Mouse (Mus musculus) T-helper 17 cell (primary cell): Measurements from ENCODE around the gene Golga2.

ENCODE experiments used
- in situ Hi-C, 2 experiments: fragments of 300-600 bp; cut with MboI, MseI; formaldehyde crosslinking; loops; 1 replicate in 1 of 2; 2 replicates in 1 of 2; pipeline ENCODE4 v1.15.1; 2025; ENCODE audit warnings: high pct_unique_total_duplicates in 2 of 2

The Golga2 gene

DNA sequence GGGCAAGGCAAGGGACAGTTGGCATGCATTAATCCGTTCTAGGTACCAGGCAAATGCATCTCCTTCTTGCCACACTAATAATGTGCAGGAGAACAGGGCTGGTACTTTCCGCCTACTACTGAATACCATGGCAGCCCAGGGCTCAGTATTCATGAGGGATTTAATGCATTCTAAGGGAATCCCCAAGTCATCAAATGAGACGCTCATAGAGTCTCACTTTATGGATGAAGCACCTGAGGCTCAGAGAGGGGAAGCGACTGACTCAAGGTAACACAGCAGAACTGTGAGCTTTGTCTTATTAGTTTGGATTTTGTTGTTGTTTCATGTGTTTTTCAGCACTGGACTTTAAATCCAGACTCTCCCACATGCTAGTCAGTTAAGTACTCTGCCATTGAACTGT, 54.9 kb downstream of the Golga2 start:
- in situ Hi-C loops, result no loop called here

DNA sequence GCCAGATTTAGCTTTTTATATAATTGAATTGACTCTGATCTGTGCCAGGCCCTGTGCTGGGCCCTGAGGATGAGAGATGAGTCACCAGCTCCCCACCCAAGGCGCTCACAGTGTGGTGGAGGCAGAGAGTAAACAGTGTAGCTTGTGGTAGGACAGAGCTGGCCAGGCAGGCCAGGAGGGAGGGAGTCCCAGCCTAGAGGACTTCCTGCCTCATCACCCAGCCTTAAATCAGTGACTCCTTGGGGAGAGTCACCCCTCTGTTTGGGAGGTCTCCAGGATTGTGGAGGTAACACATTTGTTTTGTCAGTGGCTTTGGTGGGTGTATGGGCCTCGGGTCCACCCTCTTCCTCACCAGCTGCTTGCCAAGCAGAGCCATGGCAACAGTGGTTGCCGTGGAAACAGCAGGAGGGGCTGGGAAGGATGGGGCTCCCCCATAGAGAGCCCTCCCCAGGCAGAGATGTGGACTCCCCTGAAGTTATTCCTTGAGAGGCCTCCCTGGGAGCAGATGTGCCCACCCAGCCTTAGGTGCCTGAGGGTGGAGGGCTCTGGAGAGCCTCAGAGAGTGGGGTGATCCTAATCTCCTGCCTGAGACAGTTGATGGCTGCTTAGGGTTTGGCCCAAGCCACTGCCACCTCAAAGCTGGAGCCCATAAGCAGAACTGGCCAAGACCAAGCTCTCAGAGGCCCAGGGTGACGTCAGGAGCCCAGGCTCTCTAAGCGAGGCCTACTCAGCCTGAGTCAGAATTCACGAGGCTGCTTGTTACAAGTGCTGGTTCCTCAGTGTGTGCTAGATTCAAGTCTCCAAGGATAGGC, 55.6 kb downstream of the Golga2 start:
- in situ Hi-C loops, result no loop called here

DNA sequence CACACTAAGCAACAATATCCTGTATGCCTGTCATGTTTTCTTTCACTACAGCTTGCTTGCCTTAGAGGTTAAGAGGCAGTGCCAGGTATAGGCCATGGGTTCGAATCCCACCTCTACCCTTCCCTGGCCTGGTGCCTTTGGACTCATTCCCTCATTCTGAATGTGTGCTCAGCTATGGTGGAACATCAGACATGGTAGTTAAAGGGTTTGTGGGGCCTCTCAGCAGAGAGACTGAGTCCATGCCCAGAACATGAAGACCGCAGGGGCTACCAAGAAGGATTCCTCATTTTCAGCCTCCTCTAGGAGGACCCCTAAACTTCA, 56.1 kb downstream of the Golga2 start:
- in situ Hi-C loops, result no loop called here

DNA sequence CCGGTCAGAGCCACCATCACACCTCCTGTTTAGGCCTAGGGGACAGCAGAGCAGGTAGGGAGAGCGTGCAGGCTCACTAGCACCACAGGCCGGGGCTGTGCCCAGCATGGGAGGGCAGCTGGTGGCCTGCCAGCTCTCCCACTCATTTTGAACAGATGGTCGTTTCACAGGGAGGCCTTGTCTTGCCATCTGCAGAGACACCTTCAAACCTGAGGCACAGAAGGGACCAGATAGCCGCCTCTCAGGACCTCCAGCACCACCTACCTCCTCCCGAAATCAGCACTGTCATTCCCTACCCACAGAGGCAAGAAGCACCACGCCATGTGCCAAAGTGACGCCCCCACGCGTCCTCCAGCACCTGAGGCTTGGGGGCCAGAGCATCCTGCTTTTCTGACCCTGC, 56.9 kb downstream of the Golga2 start:
- in situ Hi-C loops, result no loop called here

DNA sequence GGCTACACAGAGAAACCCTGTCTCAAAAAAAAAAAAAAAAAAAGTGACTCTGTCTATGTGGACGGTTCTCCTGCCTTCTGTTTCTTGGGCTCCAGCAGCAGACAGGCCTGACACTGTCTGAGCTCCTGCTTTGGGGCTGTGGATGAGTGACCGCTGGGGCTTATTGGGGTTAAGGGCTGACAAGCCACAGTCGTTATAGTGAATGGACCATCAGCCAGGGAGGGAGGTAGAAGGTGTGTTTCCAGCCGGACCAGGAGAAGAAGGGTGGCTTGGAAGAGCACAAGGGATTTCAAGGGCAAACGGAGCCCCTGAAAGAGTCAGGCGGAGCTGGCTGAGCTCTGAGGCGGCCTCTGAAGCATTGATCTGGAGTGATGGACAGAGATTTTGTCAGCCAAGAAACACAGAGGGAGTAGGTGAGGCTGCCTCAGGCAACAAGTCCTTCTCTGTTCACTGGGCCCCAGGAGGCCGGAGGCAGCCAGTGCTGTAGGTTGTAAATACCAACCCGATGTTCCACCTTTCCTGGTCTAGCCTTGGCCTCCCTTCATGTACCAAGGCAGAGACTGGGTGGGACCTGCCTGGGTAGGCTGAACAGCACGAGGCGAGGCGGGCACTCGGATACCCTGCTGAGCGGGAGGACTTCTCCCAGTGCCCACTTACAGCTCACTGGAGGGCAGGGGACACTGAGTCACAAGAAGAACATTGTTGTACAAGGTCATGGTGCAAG, 57.6 kb downstream of the Golga2 start:
- in situ Hi-C loops, result loop anchor here in 1 of 2 experiments (5.0 kb wide), 1 partner anchor 37 kb away; no protein-coding TSS in a partner anchor

DNA sequence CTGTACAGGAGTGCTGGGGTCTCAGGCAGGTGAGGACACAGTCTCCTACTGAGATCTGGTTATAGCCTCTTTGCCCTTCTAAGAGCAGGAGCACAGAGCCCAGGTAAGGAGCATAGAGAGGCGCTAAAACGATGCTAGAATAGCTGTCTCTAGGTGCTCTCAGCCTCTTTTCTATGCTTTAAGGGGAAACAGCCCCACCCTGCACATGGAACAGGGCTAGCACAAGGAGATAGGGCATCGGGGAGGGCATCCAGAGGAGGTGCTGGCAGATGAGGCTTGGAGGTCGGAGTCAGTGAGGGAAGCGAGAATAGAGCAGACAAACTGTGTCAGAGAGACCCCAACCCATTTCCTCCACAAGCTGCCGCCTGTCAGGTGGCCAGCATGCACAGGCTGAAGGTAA, 59.8 kb downstream of the Golga2 start:
- in situ Hi-C loops, result loop anchor here in 1 of 2 experiments (5.0 kb wide), 1 partner anchor 40 kb away; no protein-coding TSS in a partner anchor

DNA sequence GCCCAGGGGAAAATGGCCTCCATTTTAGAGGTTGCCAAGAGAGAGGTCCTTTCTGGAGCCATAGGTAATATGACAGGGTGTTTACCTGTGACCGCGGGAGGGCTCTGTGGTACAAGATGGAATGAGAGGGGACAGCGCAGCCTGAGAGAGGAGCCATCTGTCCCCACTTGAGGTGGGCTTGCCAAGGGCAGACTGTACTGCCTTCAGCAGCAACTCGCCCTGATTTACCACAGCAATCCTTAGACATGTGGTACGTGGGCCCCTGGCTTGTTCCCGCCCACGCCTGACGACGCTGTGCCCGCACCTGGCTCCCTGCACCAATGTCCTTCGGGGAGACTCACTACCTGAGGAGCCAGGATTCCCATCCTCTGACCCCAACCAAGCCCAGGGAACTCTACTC, 61.1 kb downstream of the Golga2 start:
- in situ Hi-C loops, result loop anchor here in 1 of 2 experiments (5.0 kb wide), 1 partner anchor 41 kb away; no protein-coding TSS in a partner anchor

DNA sequence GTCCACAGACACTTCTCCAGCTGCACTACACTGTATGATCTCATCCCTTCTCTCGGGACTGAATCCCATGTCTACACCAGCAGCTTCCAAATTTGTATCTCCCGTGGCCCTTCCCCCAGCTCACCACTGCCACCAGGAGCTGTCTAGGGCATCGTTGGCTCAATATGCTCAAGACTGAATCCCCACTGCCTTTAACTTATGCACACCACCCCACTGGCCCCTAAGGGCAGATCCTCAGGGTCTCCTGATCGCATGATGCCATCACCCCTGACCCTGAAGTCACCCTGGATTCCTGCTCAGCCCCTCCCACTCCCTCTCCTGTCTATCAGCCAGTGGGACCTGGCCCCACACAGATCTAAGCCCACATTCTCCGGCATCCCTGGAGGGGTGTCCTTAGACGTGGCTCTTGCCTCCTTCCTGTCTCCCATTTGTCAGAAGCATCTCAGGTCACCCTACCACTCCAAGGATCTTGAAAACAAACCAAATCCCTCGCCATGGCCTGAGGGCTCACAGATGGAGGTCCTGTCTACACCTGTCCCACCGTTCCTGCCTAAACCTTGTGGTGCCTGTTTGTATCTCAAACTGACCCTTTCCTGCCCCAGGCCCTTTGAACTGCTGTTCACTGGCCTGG, 62.6 kb downstream of the Golga2 start:
- in situ Hi-C loops, result loop anchor here in 1 of 2 experiments (5.0 kb wide), 1 partner anchor 42 kb away; no protein-coding TSS in a partner anchor

DNA sequence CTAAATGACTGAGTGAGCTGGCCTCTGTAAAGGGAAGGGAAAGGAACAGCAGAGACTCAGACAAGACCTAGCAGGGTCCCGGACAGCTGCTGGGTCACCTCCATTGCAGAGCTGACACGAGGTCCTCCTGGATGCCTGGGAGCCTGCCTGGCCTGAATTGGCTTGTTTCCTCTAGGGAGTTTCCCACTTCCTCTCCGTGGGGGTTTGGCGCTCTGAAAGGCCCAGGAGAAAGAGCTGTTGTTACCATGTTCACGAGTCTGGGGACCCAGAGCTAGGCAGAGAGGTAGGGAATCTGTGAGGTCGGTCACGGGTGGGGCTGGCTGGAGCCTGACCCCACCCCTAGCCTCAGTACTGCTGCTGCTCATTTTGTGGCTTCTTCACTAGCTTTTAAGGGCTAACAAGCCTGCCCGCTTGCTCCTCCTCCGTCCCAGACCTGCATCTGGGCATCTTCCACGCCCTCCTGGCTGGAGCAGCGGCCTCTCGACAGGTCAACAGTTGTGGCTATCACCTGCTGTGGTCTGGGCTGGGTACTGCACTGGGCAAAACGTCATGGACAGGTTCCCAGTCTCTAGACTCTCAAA, 63.4 kb downstream of the Golga2 start:
- in situ Hi-C loops, result no loop called here

DNA sequence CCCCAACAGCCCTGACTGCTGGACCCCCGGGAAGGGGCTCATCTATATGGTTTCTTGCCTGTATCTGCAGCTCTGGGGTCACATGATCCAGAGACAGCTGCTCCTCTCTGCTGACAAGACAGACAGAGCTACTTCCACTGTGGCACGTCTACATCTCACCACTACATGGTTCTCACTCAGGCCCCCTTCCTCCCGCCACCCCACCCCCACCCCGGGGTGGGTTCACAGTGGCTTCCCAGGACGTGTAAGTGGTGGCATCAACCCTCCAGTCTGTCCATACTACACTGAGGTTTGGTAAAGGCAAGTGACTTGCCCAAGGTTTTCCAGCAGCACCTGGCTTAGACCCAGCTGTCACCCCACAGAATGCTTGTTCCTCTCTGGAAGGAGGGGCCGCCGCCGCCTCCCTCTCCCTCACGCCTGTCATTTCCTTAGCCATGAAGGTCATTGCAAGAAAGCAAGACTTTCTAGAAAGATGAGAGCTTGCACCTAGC, 64.3 kb downstream of the Golga2 start:
- in situ Hi-C loops, result no loop called here

DNA sequence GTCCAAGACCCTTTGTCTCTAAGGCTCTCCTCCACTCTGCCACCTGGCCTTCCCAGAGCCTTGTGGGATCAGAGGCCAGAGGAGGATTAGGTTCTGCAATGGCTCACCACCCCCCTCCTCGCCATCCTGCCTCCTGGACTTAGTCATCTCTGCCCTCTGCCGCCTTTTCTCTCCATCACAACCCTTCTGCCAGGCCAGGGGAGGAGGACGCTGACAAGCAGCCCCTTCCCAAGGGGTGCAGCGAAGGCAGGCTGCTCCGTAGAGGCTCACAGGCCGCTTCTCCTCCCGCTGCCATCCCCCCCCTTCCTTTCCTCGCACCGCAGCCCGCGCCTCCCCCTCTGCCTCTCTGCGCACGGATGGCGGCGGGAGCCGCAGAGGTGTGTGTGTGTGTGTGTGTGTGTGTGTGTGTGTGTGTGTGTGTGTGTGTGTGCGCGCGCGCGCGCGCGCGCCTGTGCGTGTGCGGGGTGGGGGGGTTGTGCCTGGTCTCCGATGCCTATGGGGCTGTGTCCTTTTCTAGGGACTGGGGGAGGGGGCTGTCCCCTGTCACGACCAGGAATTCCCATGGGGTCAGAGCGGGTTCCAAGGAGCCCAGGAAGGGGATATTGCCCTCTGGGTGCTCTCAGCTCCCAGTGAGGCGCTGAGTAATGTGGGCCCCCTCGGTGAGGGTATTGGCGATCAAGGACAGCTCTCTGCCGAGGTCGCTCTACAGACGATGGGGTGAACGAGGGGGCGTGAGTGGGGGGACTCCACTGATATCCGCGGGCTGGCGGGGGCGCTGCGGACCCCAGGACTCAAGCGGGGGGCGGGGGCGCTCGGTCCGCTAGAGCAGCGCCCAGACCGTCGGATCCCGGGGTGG, 65.2 kb downstream of the Golga2 start, which contains the start of gene Ciz1:
TSS of gene Ciz1 (plus strand) at position 177 of the 856 bp plus-strand sequence.
- in situ Hi-C loops, result no loop called here

DNA sequence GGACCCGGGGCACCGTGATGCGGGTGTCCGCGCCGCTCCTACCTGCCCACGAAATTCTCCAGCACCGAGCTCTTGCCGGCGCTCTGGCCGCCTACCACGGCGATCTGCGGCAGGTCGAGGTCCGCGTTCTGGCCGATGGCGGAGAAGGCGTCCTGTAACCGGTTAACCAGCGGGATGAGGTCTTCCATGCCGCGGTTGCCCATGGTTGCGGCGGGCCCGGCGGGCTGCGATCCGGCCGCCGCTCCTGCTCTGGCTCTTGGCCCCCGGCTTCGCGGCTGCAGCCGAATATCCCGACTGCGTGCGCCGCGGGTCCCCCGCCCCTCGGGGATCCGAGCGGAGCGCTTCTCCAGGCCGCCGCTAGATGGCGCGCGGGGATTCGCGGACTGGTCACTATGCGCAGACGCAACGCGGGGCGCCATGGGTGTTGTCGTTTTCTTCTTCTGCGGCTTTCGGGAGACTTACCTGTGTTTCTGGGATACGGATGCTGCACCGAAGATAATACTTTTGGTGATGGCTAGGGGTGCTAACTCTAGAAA, 65.9 kb downstream of the Golga2 start, which contains the start of gene Dnm1:
TSS of gene Dnm1 (minus strand) at position 332 of the 536 bp plus-strand sequence.
- in situ Hi-C loops, result no loop called here

DNA sequence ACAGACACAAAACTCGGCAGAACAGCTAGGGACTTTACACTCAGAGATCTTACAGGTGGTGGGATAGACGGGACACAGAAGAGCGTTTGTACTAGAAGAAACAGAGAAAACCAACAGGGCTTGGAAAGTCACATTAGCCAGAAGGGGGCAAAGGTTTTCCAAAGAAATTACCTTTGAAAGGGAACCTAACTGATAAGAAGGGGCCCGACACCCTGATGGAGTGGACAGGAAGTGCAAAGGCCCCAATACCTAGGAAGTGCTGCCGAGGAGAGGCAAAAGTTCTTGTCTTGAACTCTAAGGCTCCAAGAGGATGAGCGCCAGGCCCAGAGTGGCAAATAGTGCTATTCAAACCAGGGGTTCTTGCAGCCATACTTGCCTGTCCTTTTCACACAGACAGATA, 66.7 kb downstream of the Golga2 start:
- in situ Hi-C loops, result no loop called here

DNA sequence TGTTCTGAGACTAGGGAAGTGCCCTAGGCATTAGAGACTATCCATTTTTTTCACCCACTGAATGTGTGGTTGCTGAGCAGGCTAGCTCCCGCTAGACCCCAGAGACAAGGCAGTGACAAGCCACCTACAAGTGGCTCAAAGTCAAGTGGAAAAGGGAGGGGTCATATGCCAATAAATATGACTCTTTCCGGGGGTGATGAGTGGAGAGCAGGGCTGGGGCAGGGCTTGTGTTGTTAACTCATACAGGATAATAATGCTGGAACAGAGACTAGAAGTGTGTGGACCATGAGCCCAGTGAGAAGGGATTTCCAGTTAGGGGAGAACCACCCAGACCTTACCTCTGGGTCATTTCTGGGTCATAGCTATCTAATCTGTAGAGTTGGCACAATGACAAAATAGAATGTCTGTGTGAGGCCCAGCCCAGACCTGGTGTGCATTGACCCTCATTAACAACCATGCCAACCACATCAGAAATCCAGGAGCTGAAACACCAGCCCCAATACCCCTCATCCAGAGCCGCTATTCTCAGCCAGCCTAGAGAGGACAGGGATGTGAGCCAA, 67.2 kb downstream of the Golga2 start:
- in situ Hi-C loops, result no loop called here

DNA sequence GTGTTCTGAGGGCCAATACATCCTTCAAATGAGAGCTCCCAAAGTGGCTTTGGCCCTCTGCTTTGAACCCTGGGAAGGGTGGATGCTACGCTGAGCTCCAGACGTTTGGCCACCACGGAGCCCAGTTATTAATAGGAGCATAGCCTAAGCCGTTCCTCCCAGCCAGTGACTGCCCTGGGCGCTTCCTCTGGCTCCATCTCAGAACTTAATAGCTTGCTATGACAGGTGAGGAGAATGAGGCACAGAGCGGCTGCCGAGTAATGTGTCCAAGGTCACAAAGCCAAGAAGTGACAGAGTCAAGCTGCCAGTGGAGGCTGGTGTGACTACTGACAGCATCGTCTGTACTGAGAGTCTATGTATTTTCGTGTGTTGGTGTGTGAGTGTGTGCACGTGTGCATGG, 69.0 kb downstream of the Golga2 start:
- in situ Hi-C loops, result no loop called here
